Mouse (Mus musculus) E14TG2a.4 (cell line): ENCODE measurements around the gene Lrriq1.

Experiments
- CTCF ChIP-seq: conservative IDR thresholded peaks from 2 replicates; pipeline ENCODE4 v1.5.1; 2014; ENCODE audit warnings: low read length
- NANOG ChIP-seq: IDR thresholded peaks from 2 replicates; pipeline ENCODE4 v1.6.1; 2014; ENCODE audit warnings: borderline replicate concordance, low read length, mixed read lengths
- POU5F1 ChIP-seq: IDR thresholded peaks from 2 replicates; pipeline ENCODE4 v1.6.1; 2014; ENCODE audit warnings: low read length, borderline replicate concordance

- no peak for TF ChIP-seq CTCF
- TF ChIP-seq POU5F1: no peak
- no peak for TF ChIP-seq NANOG
These were observed 95.5 kb downstream of the Lrriq1 start for GRCm38 (mm10) chr10:103140609-103141008.
